Mouse (Mus musculus) brown adipose tissue, adult 24 weeks (tissue): ENCODE data around the gene Pdpk1. TPM values are rescaled to one million over a fixed set of nuclear protein-coding genes. Genes with fewer than 3 reads are reported as not detected.
A peak's percentile ranks its signal among the peaks of the same experiment; 100 is the strongest.

Experiments used
- H3K27ac ChIP-seq: fragments of 200-500 bp; replicated peaks from 2 replicates; pipeline ENCODE4 v1.5.1; 2012; ENCODE audit warnings: low read depth, mild to moderate bottlenecking, low read length
- H3K4me1 ChIP-seq: fragments of 200-500 bp; 2 replicates; pipeline ENCODE4 v1.6.1; 2012; ENCODE audit warnings: low read length, mixed read lengths; ENCODE audit not compliant: control insufficient read depth, insufficient read depth, insufficient read length
- H3K4me3 ChIP-seq: fragments of 200-500 bp; 2 replicates; pipeline ENCODE4 v1.5.1; 2012; ENCODE audit warnings: low read depth, mild to moderate bottlenecking, low read length, moderate library complexity; ENCODE audit not compliant: insufficient read depth
- polyA plus RNA-seq: library from polyadenylated mRNA; stranded (reverse); fragments of >200 nt; gene quantifications from 2 replicates; pipeline ENCODE4 v1.2.4, GENCODE M21; 2012; ENCODE audit not compliant: missing spikeins, insufficient read depth, insufficient read length

Gene Pdpk1
- polyA plus RNA-seq, 1 experiment: 24.3 TPM

- H3K4me3 ChIP-seq: peak within 1 kb of the TSS; percentile 79
- H3K27ac ChIP-seq: peak within 1 kb of the TSS; percentile 99
- H3K4me1 ChIP-seq: peaks cover 7% of the 10 kb centered on the region
Measured at GRCm38 (mm10) chr17:24169317-24170065, 18.8 kb upstream of the Pdpk1 start, which contains the start of gene Atp6v0c. Gene Atp6v0c, minus strand, starts transcription at chr17:24169702.

- Histone ChIP-seq H3K4me3 (peak overlapping the region; percentile 79), H3K27ac (peak overlapping the region; percentile 99), H3K4me1 (peaks cover 7% of the 10 kb centered on the region)
Measured at GRCm38 (mm10) chr17:24168590-24169277, 18.0 kb upstream of the Pdpk1 start.

- Histone ChIP-seq H3K4me1 (peaks cover 7% of the 10 kb centered on the region), H3K27ac (peak overlapping the region; percentile 67), H3K4me3 (peak overlapping the region; percentile 79)
Measured at GRCm38 (mm10) chr17:24167891-24168505, 17.3 kb upstream of the Pdpk1 start.

- peak overlapping the region; percentile 58 for H3K27ac ChIP-seq
- H3K4me3 ChIP-seq: peak overlapping the region; percentile 14
- H3K4me1 ChIP-seq: peaks cover 10% of the 10 kb centered on the region
Measured at GRCm38 (mm10) chr17:24167120-24167519, 16.4 kb upstream of the Pdpk1 start.

GRCm38 (mm10) chr17:24164566-24165259 is 14.0 kb upstream of the Pdpk1 start:
- no peak overlapping the region for H3K4me3 ChIP-seq
- H3K27ac ChIP-seq: peak overlapping the region; percentile 6; the same call in 1 of the 2 replicates
- peaks cover 10% of the 10 kb centered on the region for H3K4me1 ChIP-seq

- peak within 1 kb of the TSS; percentile 77 for H3K4me3 ChIP-seq
- peak within 1 kb of the TSS; percentile 54 for H3K27ac ChIP-seq
- H3K4me1 ChIP-seq: peaks cover 10% of the 10 kb centered on the region
Measured at GRCm38 (mm10) chr17:24163176-24163962, 12.6 kb upstream of the Pdpk1 start, which contains the start of gene Amdhd2. Gene Amdhd2, minus strand, starts transcription at chr17:24163766.

- Histone ChIP-seq H3K27ac (peak overlapping the region; percentile 54), H3K4me1 (peaks cover 3% of the 10 kb centered on the region), H3K4me3 (peak overlapping the region; percentile 77)
Measured at GRCm38 (mm10) chr17:24162584-24163175, 12.0 kb upstream of the Pdpk1 start.

GRCm38 (mm10) chr17:24161466-24161865 is 10.7 kb upstream of the Pdpk1 start:
- H3K4me3 ChIP-seq: no peak overlapping the region
- peaks cover 3% of the 10 kb centered on the region; the same call in 1 of the 2 replicates for H3K4me1 ChIP-seq
- no peak overlapping the region for H3K27ac ChIP-seq

GRCm38 (mm10) chr17:24157526-24157925 is 6.8 kb upstream of the Pdpk1 start:
- Histone ChIP-seq H3K4me3 (no peak overlapping the region), H3K4me1 (no peaks in the 10 kb centered on the region; the same call in 1 of the 2 replicates), H3K27ac (no peak overlapping the region)

- Histone ChIP-seq H3K27ac (no peak overlapping the region), H3K4me1 (no peaks in the 10 kb centered on the region), H3K4me3 (no peak overlapping the region)
Measured at GRCm38 (mm10) chr17:24157121-24157520, 6.4 kb upstream of the Pdpk1 start.

GRCm38 (mm10) chr17:24156394-24156793 is 5.7 kb upstream of the Pdpk1 start:
- Histone ChIP-seq H3K4me1 (no peaks in the 10 kb centered on the region), H3K27ac (no peak overlapping the region), H3K4me3 (no peak overlapping the region)

- no peak overlapping the region for H3K27ac ChIP-seq
- no peak overlapping the region for H3K4me3 ChIP-seq
- no peaks in the 10 kb centered on the region for H3K4me1 ChIP-seq
Measured at GRCm38 (mm10) chr17:24155742-24156141, 5.0 kb upstream of the Pdpk1 start.

- Histone ChIP-seq H3K27ac (no peak overlapping the region), H3K4me3 (no peak overlapping the region), H3K4me1 (no peaks in the 10 kb centered on the region)
Measured at GRCm38 (mm10) chr17:24154463-24154862, 3.7 kb upstream of the Pdpk1 start.
